Mouse (Mus musculus) MEL (cell line): ENCODE measurements around the gene Tmem248. TPM values are rescaled to one million over a fixed set of nuclear protein-coding genes. Genes with fewer than 3 reads are reported as not detected.

Experiments used
- DNase-seq: peaks from one replicate; pipeline ENCODE4 v3.0.0; 2011; ENCODE audit warnings: low read depth, low spot score
- H3K27ac ChIP-seq: 2 replicates; pipeline ENCODE4 v1.5.1; 2012; ENCODE audit warnings: low read depth, mild to moderate bottlenecking, control low read depth, low read length, moderate library complexity; ENCODE audit not compliant: control insufficient read depth
- H3K27me3 ChIP-seq, 2 experiments: fragments of 150-350 bp in 1 of 2; sonication (generic) in 1 of 2; 2 replicates each; pipeline ENCODE4 v1.6.1; 2012; ENCODE audit warnings: low read length in 2 of 2, mild to moderate bottlenecking in 2 of 2, improper control_type of control experiment in 1 of 2, moderate library complexity in 1 of 2; ENCODE audit not compliant: insufficient read depth in 2 of 2, control insufficient read depth in 1 of 2
- H3K36me3 ChIP-seq, 2 experiments: 2 replicates each; pipeline ENCODE4 v1.6.1; 2012 to 2014; ENCODE audit warnings: low read length in 2 of 2, improper control_type of control experiment in 1 of 2, inconsistent platforms in 1 of 2, mild to moderate bottlenecking in 1 of 2; ENCODE audit not compliant: insufficient read depth in 2 of 2, control insufficient read depth in 1 of 2
- H3K4me1 ChIP-seq, 2 experiments: fragments of 150-350 bp in 1 of 2; sonication (generic) in 1 of 2; 2 replicates each; pipeline ENCODE4 v1.6.1; 2012; ENCODE audit warnings: low read length in 2 of 2, improper control_type of control experiment in 1 of 2, mild to moderate bottlenecking in 1 of 2; ENCODE audit not compliant: insufficient read depth in 2 of 2, control insufficient read depth in 1 of 2
- H3K4me3 ChIP-seq, 2 experiments: fragments of 150-350 bp in 1 of 2; sonication (generic) in 1 of 2; 2 replicates each; pipeline ENCODE4 v1.5.1; 2012; ENCODE audit warnings: low read depth in 2 of 2, low read length in 2 of 2, mild to moderate bottlenecking in 2 of 2, moderate library complexity in 2 of 2, control low read depth in 1 of 2, improper control_type of control experiment in 1 of 2; ENCODE audit not compliant: control insufficient read depth in 1 of 2, insufficient read depth in 1 of 2
- H3K79me2 ChIP-seq: 2 replicates; pipeline ENCODE4 v1.6.1; 2012; ENCODE audit warnings: mild to moderate bottlenecking, low read length, moderate library complexity; ENCODE audit not compliant: control insufficient read depth, poor library complexity, insufficient read depth
- H3K9ac ChIP-seq: 2 replicates; pipeline ENCODE4 v1.6.1; 2012; ENCODE audit warnings: low read depth, mild to moderate bottlenecking, control low read depth, low read length, moderate library complexity; ENCODE audit not compliant: control insufficient read depth, poor library complexity, severe bottlenecking
- H3K9me3 ChIP-seq: fragments of 150-350 bp; sonication (generic); replicated peaks from 2 replicates; pipeline ENCODE4 v1.6.1; 2012; ENCODE audit warnings: mild to moderate bottlenecking, low read length, improper control_type of control experiment, moderate library complexity; ENCODE audit not compliant: insufficient read depth
- BHLHE40 ChIP-seq: IDR thresholded peaks from 2 replicates; pipeline ENCODE4 v1.6.1; 2012; ENCODE audit warnings: low read depth, mild to moderate bottlenecking, inconsistent platforms, low read length, improper control_type of control experiment, borderline replicate concordance
- CHD1 ChIP-seq: IDR thresholded peaks from 2 replicates; pipeline ENCODE4 v1.6.1; 2012; ENCODE audit warnings: low read depth, mild to moderate bottlenecking, inconsistent platforms, low read length, improper control_type of control experiment
- CHD2 ChIP-seq: IDR thresholded peaks from 2 replicates; pipeline ENCODE4 v1.6.1; 2011; ENCODE audit warnings: low read length, improper control_type of control experiment
- CTCF ChIP-seq, 3 experiments: IDR thresholded peaks in 2 of 3; conservative IDR thresholded peaks in 1 of 3; 2 replicates each; pipeline ENCODE4 v1.5.1; 2011 to 2012; ENCODE audit warnings: low read length in 3 of 3, low read depth in 2 of 3, mild to moderate bottlenecking in 2 of 3, improper control_type of control experiment in 1 of 3, inconsistent platforms in 1 of 3, mixed read lengths in 1 of 3, moderate library complexity in 1 of 3; ENCODE audit not compliant: control insufficient read depth in 1 of 3, insufficient read depth in 1 of 3, poor library complexity in 1 of 3, severe bottlenecking in 1 of 3
- ELF1 ChIP-seq: IDR thresholded peaks from 2 replicates; pipeline ENCODE4 v1.6.1; 2014; ENCODE audit warnings: low read depth, mild to moderate bottlenecking, inconsistent platforms, low read length, improper control_type of control experiment, moderate library complexity
- KAT2A ChIP-seq: conservative IDR thresholded peaks from 2 replicates; pipeline ENCODE4 v1.6.1; 2012; ENCODE audit warnings: low read depth, low read length, improper control_type of control experiment, inconsistent platforms
- MAX ChIP-seq: IDR thresholded peaks from 2 replicates; pipeline ENCODE4 v1.6.1; 2011; ENCODE audit warnings: low read length, improper control_type of control experiment
- MXI1 ChIP-seq: IDR thresholded peaks from 2 replicates; pipeline ENCODE4 v1.6.1; 2011; ENCODE audit warnings: mild to moderate bottlenecking, low read depth, low read length, improper control_type of control experiment
- MYB ChIP-seq: IDR thresholded peaks from 2 replicates; pipeline ENCODE4 v1.6.1; 2011; ENCODE audit warnings: mild to moderate bottlenecking, low read depth, low read length, improper control_type of control experiment
- MYC ChIP-seq: IDR thresholded peaks from 2 replicates; pipeline ENCODE4 v1.6.1; 2011; ENCODE audit warnings: low read depth, mild to moderate bottlenecking, low read length, improper control_type of control experiment, moderate library complexity
- POLR2A ChIP-seq, 2 experiments: IDR thresholded peaks; 2 replicates each; pipeline ENCODE4 v1.6.1; 2011 to 2012; ENCODE audit warnings: low read length in 2 of 2, mild to moderate bottlenecking in 2 of 2, control low read depth in 1 of 2, improper control_type of control experiment in 1 of 2, low read depth in 1 of 2, moderate library complexity in 1 of 2; ENCODE audit not compliant: control insufficient read depth in 1 of 2, insufficient read depth in 1 of 2, poor library complexity in 1 of 2
- POLR2AphosphoS2 ChIP-seq: IDR thresholded peaks from 2 replicates; pipeline ENCODE4 v1.6.1; 2011; ENCODE audit warnings: low read length, improper control_type of control experiment
- SIN3A ChIP-seq: IDR thresholded peaks from 2 replicates; pipeline ENCODE4 v1.6.1; 2012; ENCODE audit warnings: low read length, improper control_type of control experiment, inconsistent platforms
- SMC3 ChIP-seq: IDR thresholded peaks from 2 replicates; pipeline ENCODE4 v1.6.1; 2011; ENCODE audit warnings: low read depth, low read length, improper control_type of control experiment
- UBTF ChIP-seq: IDR thresholded peaks from 2 replicates; pipeline ENCODE4 v1.6.1; 2012; ENCODE audit warnings: low read depth, mild to moderate bottlenecking, inconsistent platforms, low read length, improper control_type of control experiment, moderate library complexity, borderline replicate concordance; ENCODE audit not compliant: insufficient read depth
- ZKSCAN1 ChIP-seq: IDR thresholded peaks from 2 replicates; pipeline ENCODE4 v1.6.1; 2012; ENCODE audit warnings: low read depth, mild to moderate bottlenecking, inconsistent platforms, low read length, improper control_type of control experiment, moderate library complexity
- ZMIZ1 ChIP-seq: IDR thresholded peaks from 2 replicates; pipeline ENCODE4 v1.6.1; 2012; ENCODE audit warnings: low read depth, mild to moderate bottlenecking, inconsistent platforms, low read length, improper control_type of control experiment, moderate library complexity
- ZNF384 ChIP-seq: IDR thresholded peaks from 2 replicates; pipeline ENCODE4 v1.6.1; 2012; ENCODE audit warnings: low read depth, mild to moderate bottlenecking, inconsistent platforms, low read length, improper control_type of control experiment
- polyA plus RNA-seq, 2 experiments: library from polyadenylated mRNA; stranded (reverse) in 1 of 2; unstranded in 1 of 2; fragments of >175 nt in 1 of 2; fragments of >200 nt in 1 of 2; gene quantifications; 2 replicates each; pipeline versions ENCODE4 v1.2.1 to v1.2.4; 2012; ENCODE audit warnings: low replicate concordance in 2 of 2, low read depth in 1 of 2; ENCODE audit not compliant: insufficient read length in 2 of 2, insufficient read depth in 1 of 2, missing spikeins in 1 of 2
- total RNA-seq: library from RNA; depleted of rRNA; stranded (reverse); fragments of 300-350 nt; gene quantifications from 2 replicates; pipeline ENCODE4 v1.2.3, GENCODE M21; 2012

Gene Tmem248
- total and polyA plus RNA-seq, 3 experiments, result 55.5 to 58.2 TPM; not detected in 1

GRCm38 (mm10) chr5:130193760-130194159, 23.1 kb upstream of the Tmem248 start:
- DNase-seq, result no peak
- H3K36me3 ChIP-seq, result peaks cover 0 to 38% of the 10 kb centered on the region in 2 experiments; a peak in 2 of 4 replicates

DNA sequence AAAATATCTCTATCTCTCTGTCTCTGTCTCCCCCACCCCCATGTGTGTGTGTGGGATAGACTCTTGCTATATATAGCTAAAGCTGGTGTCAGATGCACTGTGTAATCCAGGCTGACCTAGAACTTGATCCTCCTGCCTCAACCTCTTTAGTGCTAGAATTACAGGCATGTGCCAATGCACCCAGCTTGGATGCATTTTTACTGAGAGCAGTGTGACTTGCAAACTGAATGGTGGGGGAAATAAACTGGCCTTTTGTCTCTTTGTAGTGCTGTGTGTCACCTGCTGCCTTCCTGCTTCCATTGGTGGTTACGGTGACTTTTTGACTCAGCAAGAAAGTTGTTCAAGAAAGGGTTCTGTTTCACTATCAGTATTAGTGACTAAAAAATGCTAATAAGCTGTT, 20.6 kb upstream of the Tmem248 start:
- Histone ChIP-seq H3K79me2 (no peaks in the 10 kb centered on the region), H3K4me1 (no peaks in the 10 kb centered on the region; a peak in 1 of 4 replicates)
- TF ChIP-seq POLR2AphosphoS2 (no peak), ELF1 (no peak), MXI1 (no peak), ZMIZ1 (no peak), ZNF384 (no peak), SMC3 (no peak), ZKSCAN1 (no peak), UBTF (no peak), POLR2A (IDR thresholded peaks at IDR 0.05; ENCODE audit: control insufficient read depth in 1 of 2, insufficient read depth in 1 of 2, low read depth in 1 of 2, low read length in 2 of 2, poor library complexity in 1 of 2) (no peak)
- TF ChIP-seq, all 39 proteins: peak for 0
- no peak overlapping the region for H3K27ac ChIP-seq
- no peaks in the 10 kb centered on the region for H3K9me3 ChIP-seq
- no peak overlapping the region for H3K4me3 ChIP-seq
- no peaks in the 10 kb centered on the region for H3K27me3 ChIP-seq
- peaks cover 0 to 38% of the 10 kb centered on the region in 2 experiments; a peak in 2 of 4 replicates for H3K36me3 ChIP-seq
- no peak overlapping the region for H3K9ac ChIP-seq
- no peak for DNase-seq

More at GRCm38 (mm10) chr5:130193760-130194159, 23.1 kb upstream of the Tmem248 start:
- TF ChIP-seq CHD1 (no peak), KAT2A (no peak), ZMIZ1 (no peak), BHLHE40 (no peak), SMC3 (no peak), SIN3A (no peak), CTCF (IDR thresholded peaks at IDR 0.05 in 2 of 3, conservative IDR thresholded peaks at IDR 0.05 in 1 of 3; ENCODE audit: control insufficient read depth in 1 of 3, insufficient read depth in 1 of 3, low read depth in 2 of 3, low read length in 3 of 3, poor library complexity in 1 of 3, severe bottlenecking in 1 of 3) (no peak), MAX (no peak), ZKSCAN1 (no peak), POLR2A (IDR thresholded peaks at IDR 0.05; ENCODE audit: control insufficient read depth in 1 of 2, insufficient read depth in 1 of 2, low read depth in 1 of 2, low read length in 2 of 2, poor library complexity in 1 of 2) (no peak), MYB (no peak), MYC (no peak), CHD2 (no peak)
- TF ChIP-seq, all 39 proteins: peak for 0
- H3K9ac ChIP-seq, result no peak overlapping the region
- H3K4me3 ChIP-seq, result no peak overlapping the region
- no peaks in the 10 kb centered on the region; a peak in 1 of 4 replicates for H3K4me1 ChIP-seq
- H3K27me3 ChIP-seq, result no peaks in the 10 kb centered on the region
- H3K79me2 ChIP-seq, result no peaks in the 10 kb centered on the region
- H3K27ac ChIP-seq, result no peak overlapping the region
- no peaks in the 10 kb centered on the region for H3K9me3 ChIP-seq
